Comparison of ENCODE assay signal across 13 mouse cellular contexts in genomic region chr4:75466880-75467327, GRCm38 (mm10).
A peak's percentile ranks its signal among the peaks of the same experiment; 100 is the strongest.
DNase-seq lines count a peak whose midpoint lies in the region; ATAC-seq lines count a peak whose summit lies in the region.
"Had no signal": no experiment of that assay in that cellular context is flagged by ENCODE, and none has a peak within 500 bp of the region (broad histone marks: within the 10 kb centered on the region; RNA-seq: fewer than 3 reads in every experiment).

No protein-coding gene starts in this region.

- H3K36me3 ChIP-seq in embryonic facial prominence, embryonic 14.5 days (ENCODE audit: control insufficient read depth, insufficient read depth, low read length) = no peaks in the 10 kb centered on the region
- H3K36me3 ChIP-seq in embryonic facial prominence, embryonic 10.5 days (replicated peaks) = no peaks in the 10 kb centered on the region
- H3K36me3 ChIP-seq: hindbrain, embryonic 15.5 days; neural tube, embryonic 12.5 days had no signal

- H3K4me1 ChIP-seq in embryonic facial prominence, embryonic 14.5 days (ENCODE audit: control insufficient read depth, insufficient read depth, low read length) = peaks cover 7% of the 10 kb centered on the region; the same call in 1 of the 2 replicates
- no peaks in the 10 kb centered on the region for H3K4me1 ChIP-seq in embryonic facial prominence, embryonic 10.5 days
- H3K4me1 ChIP-seq: hindbrain, embryonic 15.5 days; neural tube, embryonic 12.5 days had no signal

- H3K9me3 ChIP-seq in embryonic facial prominence, embryonic 14.5 days (ENCODE audit: control insufficient read depth, low read length) = no peaks in the 10 kb centered on the region
- no peaks in the 10 kb centered on the region for H3K9me3 ChIP-seq in embryonic facial prominence, embryonic 10.5 days
- H3K9me3 ChIP-seq: hindbrain, embryonic 15.5 days; neural tube, embryonic 12.5 days had no signal

- H3K4me2 ChIP-seq in embryonic facial prominence, embryonic 14.5 days (ENCODE audit: low read depth, low read length) = no peak overlapping the region
- H3K4me2 ChIP-seq: hindbrain, embryonic 15.5 days; lung, embryonic 14.5 days; midbrain, embryonic 11.5 days; neural tube, embryonic 12.5 days had no signal

- peak; percentile 71 for DNase-seq in embryonic facial prominence, embryonic 14.5 days (ENCODE audit: low spot score)
- DNase-seq in embryonic facial prominence, embryonic 10.5 days (ENCODE audit: low spot score) = no peak
- DNase-seq in layer of hippocampus, adult 11-12 months (ENCODE audit: low spot score) = peak; percentile 7
- no peak for DNase-seq in layer of hippocampus, adult 9-10 months (ENCODE audit: low spot score)
- DNase-seq in cerebellum, adult 11 months = peak; percentile 93
- DNase-seq in heart, adult 9 months (ENCODE audit: low spot score in 2 of 2) = peak; percentile 22 to 65
- no peak for DNase-seq in urinary bladder, postnatal 25 days (ENCODE audit: low spot score)
- DNase-seq: lung, embryonic 14.5 days; thymus, adult 18-20 months had no signal

- no peak overlapping the region for H3K27ac ChIP-seq in embryonic facial prominence, embryonic 14.5 days (replicated peaks; ENCODE audit: low read depth, low read length)
- H3K27ac ChIP-seq in embryonic facial prominence, embryonic 10.5 days (replicated peaks) = no peak overlapping the region
- H3K27ac ChIP-seq: hindbrain, embryonic 15.5 days; neural tube, embryonic 12.5 days had no signal

- H3K27me3 ChIP-seq in embryonic facial prominence, embryonic 14.5 days (replicated peaks; ENCODE audit: control insufficient read depth, insufficient read depth, low read length) = no peaks in the 10 kb centered on the region
- H3K27me3 ChIP-seq in embryonic facial prominence, embryonic 10.5 days (replicated peaks; ENCODE audit: low read depth, poor library complexity, severe bottlenecking) = no peaks in the 10 kb centered on the region
- H3K27me3 ChIP-seq: hindbrain, embryonic 15.5 days; neural tube, embryonic 12.5 days had no signal

- 28% methylated on average over 3 of the region's 3 CpGs for WGBS in embryonic facial prominence, embryonic 14.5 days
- 53% methylated on average over 3 of the region's 3 CpGs for WGBS in embryonic facial prominence, embryonic 10.5 days

- ATAC-seq in embryonic facial prominence, embryonic 14.5 days (ENCODE audit: low read depth) = 0 out of 2 replicates have a peak, but pooled peaks have one; percentile 33
- no peak for ATAC-seq in inflammation-experienced regulatory T-cells, adult 6 months

- H3K4me3 ChIP-seq in embryonic facial prominence, embryonic 14.5 days (ENCODE audit: low read depth, low read length) = no peak overlapping the region
- no peak overlapping the region for H3K4me3 ChIP-seq in embryonic facial prominence, embryonic 10.5 days
- H3K4me3 ChIP-seq: hindbrain, embryonic 15.5 days; neural tube, embryonic 12.5 days had no signal

- no peak overlapping the region for H3K9ac ChIP-seq in embryonic facial prominence, embryonic 14.5 days (ENCODE audit: low read depth, low read length)
- H3K9ac ChIP-seq: hindbrain, embryonic 15.5 days; lung, embryonic 14.5 days; neural tube, embryonic 12.5 days had no signal

Comparison
In these comparisons a context has a peak if more than half of its experiments do, and no peak if none do; other contexts are left out.
1. DNase-seq: peak in embryonic facial prominence, embryonic 14.5 days (single experiment), layer of hippocampus, adult 11-12 months (single experiment), cerebellum, adult 11 months (single experiment) and heart, adult 9 months (2 of 2); none in embryonic facial prominence, embryonic 10.5 days (single experiment), layer of hippocampus, adult 9-10 months (single experiment) and urinary bladder, postnatal 25 days (single experiment).